Mouse (Mus musculus): ENCODE measurements around the gene Vgll1. TPM values are rescaled to one million over a fixed set of nuclear protein-coding genes. Genes with fewer than 3 reads are reported as not detected.

The Vgll1 gene
- total RNA-seq (2023), result not detected in 4 replicates

GRCm38 (mm10) chrX:57087806-57088205, at the start of gene Vgll1:
TSS of gene Vgll1 (plus strand) at chrX:57088106.

DNA sequence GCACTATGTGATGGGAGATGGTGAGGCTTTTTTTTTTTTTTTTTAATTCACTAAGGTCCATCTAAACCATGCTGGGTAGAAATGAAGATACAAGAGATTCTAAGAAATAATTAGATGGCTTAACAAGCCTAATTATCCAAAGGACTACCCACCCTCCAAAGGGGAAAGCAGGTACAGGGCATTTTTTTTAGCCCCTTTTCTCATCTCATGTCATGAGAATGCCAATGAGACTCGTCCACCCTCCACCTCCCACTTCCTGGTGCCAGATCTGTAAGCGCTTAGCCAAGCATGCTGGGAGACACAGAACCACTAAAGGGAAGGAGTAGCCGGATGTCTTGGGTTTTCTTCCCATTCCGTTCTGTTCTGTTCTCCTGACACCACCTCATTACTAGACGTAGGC, 45.1 kb upstream of the Vgll1 start, which contains the start of gene Brs3:
Brs3 (plus strand) TSS at position 301 of the 400 bp plus-strand sequence.

GRCm38 (mm10) chrX:57053174-57053992, 34.5 kb upstream of the Vgll1 start, which contains the start of gene Htatsf1:
TSS of gene Htatsf1 (plus strand) at chrX:57053583.

Other genes with a start within 250 kb of the Vgll1 start
- not detected in 4 replicates for gene Adgrg4, start 217.9 kb upstream of the Vgll1 start, total RNA-seq (2023)
- not detected in 4 replicates for gene Brs3, start 45.0 kb upstream of the Vgll1 start, total RNA-seq (2023)
- gene Htatsf1, start 34.5 kb upstream of the Vgll1 start, total RNA-seq (2023), result 40.8 to 46.0 TPM (median 43.8 TPM) in 4 replicates
- not detected in 4 replicates for gene Cd40lg, start 124.0 kb downstream of the Vgll1 start, total RNA-seq (2023)

All from B cell, adult 62 days (primary cell).